Mouse (Mus musculus): Measurements from ENCODE around the gene Mthfd2. TPM values are rescaled to one million over a fixed set of nuclear protein-coding genes. Genes with fewer than 3 reads are reported as not detected.
"Not testable (repeated sequence)": the region's sequence is repeated elsewhere in the genome, so short reads cannot be mapped to it uniquely, and the experiment has no call there.

Mthfd2 gene
- polyA plus RNA-seq, 1 experiment, result 7.6 TPM

DNA sequence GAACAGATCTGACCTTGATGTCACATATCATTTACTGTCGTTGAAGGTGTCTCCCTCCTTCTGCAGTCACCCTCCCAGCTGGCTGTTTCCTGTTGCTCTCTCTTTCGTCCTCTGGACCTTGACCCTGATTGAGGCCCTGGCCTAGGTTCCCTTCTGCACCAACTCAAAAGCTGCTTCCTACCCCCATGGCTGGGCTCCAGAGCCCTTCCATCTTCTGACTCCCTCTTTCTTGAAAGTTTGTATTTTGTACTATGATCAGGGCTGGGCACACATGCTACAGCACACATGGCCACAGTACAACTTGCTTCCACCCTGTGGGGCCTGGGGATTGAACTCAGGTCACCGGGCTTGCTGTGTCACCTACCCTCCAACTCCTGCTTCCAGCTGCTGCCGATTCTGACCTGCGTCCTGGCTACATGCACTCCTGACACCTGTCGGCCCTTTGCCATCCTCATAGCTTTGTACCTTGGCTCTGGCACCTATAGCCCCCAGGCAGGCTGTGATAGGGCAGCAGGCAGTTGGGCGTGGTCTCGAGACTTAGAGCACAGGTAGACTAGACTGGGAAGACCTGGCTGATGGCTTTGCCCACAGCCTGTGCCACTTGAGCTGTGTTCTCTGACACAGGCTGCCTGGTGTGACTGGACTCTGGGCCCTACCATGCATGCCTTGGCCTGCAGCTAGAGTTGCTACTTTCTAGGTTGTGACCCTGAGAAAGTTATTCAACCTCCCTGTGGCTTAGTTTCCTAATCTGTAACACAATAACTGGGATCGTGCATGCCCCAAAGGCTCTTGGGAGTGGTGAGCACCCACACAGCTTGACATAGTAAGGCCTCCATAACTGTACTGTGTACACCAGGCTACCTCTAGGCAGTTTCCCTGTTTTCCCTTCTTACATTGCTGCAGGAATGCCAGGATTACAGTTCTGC, 29.4 kb upstream of the Mthfd2 start:
- no peak for TF ChIP-seq POLR2A (IDR thresholded peaks at IDR 0.05; ENCODE audit: extremely low read depth, insufficient read depth, low read length)
- TF ChIP-seq CTCF (IDR thresholded peaks at IDR 0.05; ENCODE audit: extremely low read depth, insufficient read depth, low read length), result no peak
- H3K4me1 ChIP-seq (ENCODE audit: control insufficient read depth, insufficient read depth, low read length), result peaks cover 2% of the 10 kb centered on the region; the same call in 1 of the 2 replicates
- no peak overlapping the region for H3K4me3 ChIP-seq (ENCODE audit: insufficient read depth, low read length)
- H3K27ac ChIP-seq (ENCODE audit: insufficient read depth, low read length), result no peak overlapping the region

GRCm38 (mm10) chr6:83352666-83353410, 27.1 kb upstream of the Mthfd2 start:
- H3K4me3 ChIP-seq (ENCODE audit: insufficient read depth, low read length), result no peak overlapping the region
- TF ChIP-seq POLR2A (IDR thresholded peaks at IDR 0.05; ENCODE audit: extremely low read depth, insufficient read depth, low read length) (no peak), CTCF (IDR thresholded peaks at IDR 0.05; ENCODE audit: extremely low read depth, insufficient read depth, low read length) (no peak)
- peaks cover 2% of the 10 kb centered on the region; the same call in 1 of the 2 replicates for H3K4me1 ChIP-seq (ENCODE audit: control insufficient read depth, insufficient read depth, low read length)
- H3K27ac ChIP-seq (ENCODE audit: insufficient read depth, low read length), result no peak overlapping the region

DNA sequence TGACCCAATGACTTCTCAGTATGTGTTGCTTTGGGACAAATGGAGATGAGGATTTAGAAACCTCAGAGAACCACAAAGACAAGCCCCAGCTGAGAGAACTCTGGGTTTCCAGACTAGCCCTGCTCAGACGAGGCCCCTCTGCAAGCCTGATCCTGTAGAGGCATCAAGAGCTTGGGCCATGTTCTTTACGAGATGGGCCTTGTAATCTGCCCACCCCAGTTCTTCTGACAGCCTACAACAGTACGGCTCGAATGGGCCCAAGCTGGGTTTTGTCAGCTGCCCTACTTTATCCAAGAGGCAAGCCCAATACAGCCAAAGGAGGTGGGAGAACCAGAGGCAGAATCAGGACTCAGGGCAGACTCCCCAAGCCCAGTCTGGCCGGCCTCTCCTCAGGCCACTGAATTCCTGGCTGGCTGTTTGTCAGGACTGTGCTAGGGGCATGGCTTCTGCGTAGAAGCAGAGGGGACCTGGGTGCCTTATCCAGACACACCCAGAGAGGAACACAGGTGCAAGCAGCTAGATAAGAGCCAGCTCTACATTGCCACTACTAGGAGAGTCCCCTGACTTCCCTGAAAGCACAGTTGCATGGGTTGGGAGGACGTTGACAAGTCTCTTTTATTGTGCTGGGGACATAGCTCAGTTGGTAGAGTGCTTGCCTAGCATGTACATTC, 25.9 kb upstream of the Mthfd2 start:
- Histone ChIP-seq H3K4me3 (ENCODE audit: insufficient read depth, low read length) (no peak overlapping the region), H3K27ac (ENCODE audit: insufficient read depth, low read length) (no peak overlapping the region), H3K4me1 (ENCODE audit: control insufficient read depth, insufficient read depth, low read length) (peaks cover 2% of the 10 kb centered on the region; the same call in 1 of the 2 replicates)
- TF ChIP-seq CTCF (IDR thresholded peaks at IDR 0.05; ENCODE audit: extremely low read depth, insufficient read depth, low read length), result no peak
- no peak for TF ChIP-seq POLR2A (IDR thresholded peaks at IDR 0.05; ENCODE audit: extremely low read depth, insufficient read depth, low read length)

- Histone ChIP-seq H3K4me3 (ENCODE audit: insufficient read depth, low read length) (no peak overlapping the region; the same call in 1 of the 2 replicates), H3K27ac (ENCODE audit: insufficient read depth, low read length) (no peak overlapping the region), H3K4me1 (ENCODE audit: control insufficient read depth, insufficient read depth, low read length) (peaks cover 2% of the 10 kb centered on the region; the same call in 1 of the 2 replicates)
- TF ChIP-seq CTCF (IDR thresholded peaks at IDR 0.05; ENCODE audit: extremely low read depth, insufficient read depth, low read length) (no peak), POLR2A (IDR thresholded peaks at IDR 0.05; ENCODE audit: extremely low read depth, insufficient read depth, low read length) (no peak)
These were observed 25.2 kb upstream of the Mthfd2 start for GRCm38 (mm10) chr6:83350851-83351405.

DNA sequence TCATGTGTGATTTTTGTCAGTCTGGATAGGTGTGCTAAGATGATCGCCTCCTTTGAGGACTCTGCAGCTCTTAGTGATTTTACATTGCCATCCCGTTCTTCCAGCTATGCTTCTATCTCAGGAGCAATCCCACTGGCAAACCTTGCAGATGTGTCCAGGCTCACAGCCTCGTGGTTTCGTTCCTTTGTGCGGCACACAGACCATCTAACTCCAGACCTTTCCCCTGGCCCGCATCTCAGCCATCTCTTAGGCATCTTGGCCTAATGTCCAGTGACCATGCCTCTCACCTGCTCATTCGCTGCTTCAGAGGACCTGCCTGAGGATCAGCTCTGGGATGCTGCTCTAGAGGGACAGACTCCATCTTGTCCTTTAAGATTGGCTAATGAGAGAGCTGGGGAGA, 24.5 kb upstream of the Mthfd2 start:
- Histone ChIP-seq H3K4me3 (ENCODE audit: insufficient read depth, low read length) (peak overlapping the region; percentile 76), H3K27ac (ENCODE audit: insufficient read depth, low read length) (no peak overlapping the region), H3K4me1 (ENCODE audit: control insufficient read depth, insufficient read depth, low read length) (peaks cover 2% of the 10 kb centered on the region; the same call in 1 of the 2 replicates)
- TF ChIP-seq CTCF (IDR thresholded peaks at IDR 0.05; ENCODE audit: extremely low read depth, insufficient read depth, low read length) (no peak), POLR2A (IDR thresholded peaks at IDR 0.05; ENCODE audit: extremely low read depth, insufficient read depth, low read length) (no peak)

GRCm38 (mm10) chr6:83349274-83349958, 23.7 kb upstream of the Mthfd2 start:
- H3K4me1 ChIP-seq (ENCODE audit: control insufficient read depth, insufficient read depth, low read length), result peaks cover 2% of the 10 kb centered on the region; the same call in 1 of the 2 replicates
- peak overlapping the region; percentile 76 for H3K4me3 ChIP-seq (ENCODE audit: insufficient read depth, low read length)
- TF ChIP-seq CTCF (IDR thresholded peaks at IDR 0.05; ENCODE audit: extremely low read depth, insufficient read depth, low read length) (peak; percentile 47; the same call in 1 of the 2 replicates), POLR2A (IDR thresholded peaks at IDR 0.05; ENCODE audit: extremely low read depth, insufficient read depth, low read length) (no peak; the same call in 1 of the 2 replicates)
- H3K27ac ChIP-seq (ENCODE audit: insufficient read depth, low read length), result no peak overlapping the region

- TF ChIP-seq CTCF (IDR thresholded peaks at IDR 0.05; ENCODE audit: extremely low read depth, insufficient read depth, low read length) (no peak), POLR2A (IDR thresholded peaks at IDR 0.05; ENCODE audit: extremely low read depth, insufficient read depth, low read length) (no peak)
- peaks cover 2% of the 10 kb centered on the region; the same call in 1 of the 2 replicates for H3K4me1 ChIP-seq (ENCODE audit: control insufficient read depth, insufficient read depth, low read length)
- H3K4me3 ChIP-seq (ENCODE audit: insufficient read depth, low read length), result peak within 1 kb of the TSS; percentile 76
- no peak within 1 kb of the TSS for H3K27ac ChIP-seq (ENCODE audit: insufficient read depth, low read length)
These were observed 23.2 kb upstream of the Mthfd2 start, which contains the start of gene Bola3 for GRCm38 (mm10) chr6:83348873-83349272. TSS of gene Bola3 (plus strand) at chr6:83349147.

- no peak overlapping the region for H3K4me3 ChIP-seq (ENCODE audit: insufficient read depth, low read length)
These were observed 22.2 kb upstream of the Mthfd2 start for GRCm38 (mm10) chr6:83347916-83348315.

DNA sequence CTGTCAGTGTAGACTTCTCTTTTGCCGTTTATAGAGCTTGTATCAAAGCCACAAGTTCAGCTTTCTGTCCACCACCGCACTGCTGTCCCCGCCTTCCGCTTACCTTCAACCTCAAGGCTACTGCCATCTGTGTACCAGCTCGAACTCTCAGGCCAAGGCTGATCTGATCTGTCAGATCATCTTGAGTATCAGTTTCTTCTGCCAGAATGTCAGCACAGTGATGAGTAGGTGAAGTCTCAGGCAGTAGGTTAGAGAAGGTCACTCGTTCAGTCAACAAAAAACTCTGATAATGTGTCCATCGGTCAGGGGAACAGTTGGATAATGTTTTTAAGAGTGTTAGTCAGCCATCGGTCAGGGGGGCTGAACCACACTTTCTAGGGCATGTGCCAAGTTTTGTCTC, 19.6 kb upstream of the Mthfd2 start:
- H3K4me1 ChIP-seq (ENCODE audit: control insufficient read depth, insufficient read depth, low read length); H3K4me3 ChIP-seq (ENCODE audit: insufficient read depth, low read length); H3K27ac ChIP-seq (ENCODE audit: insufficient read depth, low read length): not testable (repeated sequence)

More at GRCm38 (mm10) chr6:83347916-83348315, 22.2 kb upstream of the Mthfd2 start:
- TF ChIP-seq CTCF (IDR thresholded peaks at IDR 0.05; ENCODE audit: extremely low read depth, insufficient read depth, low read length) (no peak), POLR2A (IDR thresholded peaks at IDR 0.05; ENCODE audit: extremely low read depth, insufficient read depth, low read length) (no peak)
- Histone ChIP-seq H3K27ac (ENCODE audit: insufficient read depth, low read length) (no peak overlapping the region), H3K4me1 (ENCODE audit: control insufficient read depth, insufficient read depth, low read length) (peaks cover 2% of the 10 kb centered on the region; the same call in 1 of the 2 replicates)

All from cortical plate, adult 2 months (tissue).